Mouse (Mus musculus): ENCODE data around the gene 4933428G20Rik. TPM values are rescaled to one million over a fixed set of nuclear protein-coding genes. Genes with fewer than 3 reads are reported as not detected.

4933428G20Rik gene
- not detected in 2 replicates for total RNA-seq (2014; fragmentation: Nextera tagmentation)
- not detected in 2 replicates for total RNA-seq (2017)
- polyA plus RNA-seq (2012): not detected in 2 replicates

DNA sequence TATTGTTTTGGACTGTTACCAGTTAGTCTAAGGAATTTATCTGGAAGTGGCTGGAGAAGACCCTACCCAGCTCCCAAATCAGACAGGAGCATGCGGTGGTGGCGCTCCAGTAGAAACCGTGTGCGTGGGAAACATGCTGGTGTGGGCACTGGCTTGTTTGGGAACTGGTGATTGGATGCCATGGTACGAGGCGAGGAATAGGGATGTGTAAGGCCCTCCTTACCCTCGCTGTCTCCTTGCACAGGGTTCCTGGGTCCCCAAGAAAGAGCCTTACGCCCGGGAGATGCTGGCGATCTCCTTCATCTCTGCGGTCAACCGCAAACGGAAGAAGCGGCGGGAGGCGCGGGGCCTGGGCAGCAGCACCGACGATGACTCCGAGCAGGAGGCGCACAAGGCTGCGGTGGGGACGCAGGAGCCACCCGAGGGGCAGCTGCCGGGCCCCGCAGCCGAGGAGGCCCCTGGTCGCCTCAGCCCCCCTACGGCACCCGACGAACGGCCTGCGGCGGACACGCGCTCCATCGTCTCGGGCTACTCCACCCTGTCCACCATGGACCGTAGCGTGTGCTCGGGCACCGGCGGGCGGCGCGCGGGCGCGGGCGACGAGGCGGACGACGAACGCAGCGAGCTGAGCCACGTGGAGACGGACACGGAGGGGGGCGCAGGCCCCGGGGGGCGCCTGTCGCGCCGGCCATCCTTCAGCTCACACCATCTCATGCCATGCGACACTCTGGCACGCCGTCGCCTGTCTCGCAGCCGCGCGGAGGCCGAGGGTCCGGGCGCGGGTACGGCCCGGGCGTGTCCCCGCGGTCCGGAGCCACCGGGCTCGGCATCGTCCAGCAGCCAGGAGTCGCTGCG is at the start of gene 4933428G20Rik:
TSS of gene 4933428G20Rik (minus strand) at position 476 of the 855 bp plus-strand sequence.
- Histone ChIP-seq H3K4me3 (ENCODE audit: low read depth, low read length) (no peak within 1 kb of the TSS), H3K4me1 (ENCODE audit: insufficient read depth, low read depth, low read length) (no peaks in the 10 kb centered on the region), H3K27me3 (ENCODE audit: insufficient read depth, low read length) (no peaks in the 10 kb centered on the region; the same call in 1 of the 2 replicates), H3K9me3 (replicated peaks) (peaks cover 10% of the 10 kb centered on the region), H3K36me3 (replicated peaks) (peaks cover 47% of the 10 kb centered on the region)
- no peak for TF ChIP-seq CTCF (IDR thresholded peaks at IDR 0.05; ENCODE audit: low read depth, low read length)
- ATAC-seq (ENCODE audit: extremely low read depth, insufficient number of reproducible peaks, low FRiP score, poor library complexity, severe bottlenecking) (no peak), DNase-seq (ENCODE audit: low spot score) (no peak)

DNA sequence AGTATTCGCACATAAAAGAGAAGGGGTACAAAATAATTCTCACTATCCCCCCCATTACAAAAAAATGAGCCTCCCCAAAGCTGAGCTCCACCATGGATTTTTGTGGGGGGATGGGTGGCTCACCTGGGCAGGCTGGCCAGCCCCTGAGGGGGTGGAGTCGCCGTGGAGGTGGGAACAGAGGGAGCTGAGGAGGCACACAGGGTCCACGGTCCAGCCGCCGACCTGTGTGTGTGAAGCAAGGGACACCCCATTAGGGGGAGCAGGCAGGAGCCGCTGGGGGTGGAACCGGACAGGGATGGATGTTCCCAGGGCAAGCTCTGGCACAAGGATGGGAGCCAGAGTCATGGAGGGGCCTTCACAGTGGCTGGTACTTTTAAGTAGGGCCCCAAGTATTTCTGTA is 48.6 kb upstream of the 4933428G20Rik start:
- Histone ChIP-seq H3K27me3 (ENCODE audit: insufficient read depth, low read length) (peaks cover 88% of the 10 kb centered on the region), H3K9me3 (replicated peaks) (peaks cover 4% of the 10 kb centered on the region; the same call in 1 of the 2 replicates), H3K4me1 (ENCODE audit: insufficient read depth, low read depth, low read length) (peaks cover 8% of the 10 kb centered on the region; the same call in 1 of the 2 replicates), H3K4me3 (ENCODE audit: low read depth, low read length) (no peak overlapping the region), H3K36me3 (replicated peaks) (no peaks in the 10 kb centered on the region)
- ATAC-seq (ENCODE audit: extremely low read depth, insufficient number of reproducible peaks, low FRiP score, poor library complexity, severe bottlenecking) (no peak), DNase-seq (ENCODE audit: low spot score) (no peak)
- TF ChIP-seq GATA1 (IDR thresholded peaks at IDR 0.05; ENCODE audit: borderline replicate concordance, low read length) (no peak), TAL1 (conservative IDR thresholded peaks at IDR 0.05; ENCODE audit: low read depth, low read length) (no peak), GATA2 (IDR thresholded peaks at IDR 0.05; ENCODE audit: borderline replicate concordance, low read depth, low read length) (no peak), POLR2AphosphoS5 (IDR thresholded peaks at IDR 0.05; ENCODE audit: insufficient replicate concordance, low read depth, low read length) (no peak), CTCF (IDR thresholded peaks at IDR 0.05; ENCODE audit: low read depth, low read length) (no peak)

DNA sequence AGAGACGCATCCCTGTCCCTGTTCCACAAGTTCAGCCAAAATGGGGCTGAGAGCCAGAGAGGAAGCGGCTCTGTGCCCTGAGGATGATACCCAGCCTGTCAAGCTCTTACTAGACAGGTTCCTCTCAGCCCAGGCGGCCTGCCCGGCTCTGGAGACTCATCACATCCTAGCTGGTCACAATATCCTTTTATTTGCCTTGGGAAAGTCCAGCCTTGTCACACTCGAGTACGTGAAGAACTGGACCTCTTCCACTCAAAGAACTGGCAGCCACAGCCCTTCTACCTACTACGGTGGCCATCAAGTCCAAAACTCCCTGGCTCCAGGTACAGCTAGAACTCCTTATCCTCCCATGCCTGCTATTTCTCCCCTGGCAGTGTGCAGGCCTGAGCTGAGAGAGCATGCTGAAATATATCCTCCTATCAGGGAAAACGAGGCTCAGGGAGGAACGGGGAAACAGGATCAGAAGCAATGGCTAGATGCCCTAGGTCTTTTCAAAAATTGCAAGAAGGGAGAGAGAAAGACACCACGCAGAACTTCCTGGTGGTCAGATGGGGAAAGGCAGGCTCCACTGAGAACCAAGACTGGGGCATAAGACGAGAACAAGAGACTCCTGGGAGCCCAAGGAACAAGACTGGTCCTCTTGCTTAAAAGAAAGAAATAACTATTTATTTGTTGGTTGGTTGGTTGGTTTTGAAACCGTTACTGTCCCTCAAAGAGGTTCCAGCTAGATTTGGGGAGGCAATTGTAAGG is 48.0 kb upstream of the 4933428G20Rik start:
- Histone ChIP-seq H3K36me3 (replicated peaks) (no peaks in the 10 kb centered on the region), H3K27me3 (ENCODE audit: insufficient read depth, low read length) (peaks cover 94% of the 10 kb centered on the region), H3K4me1 (ENCODE audit: insufficient read depth, low read depth, low read length) (peaks cover 8% of the 10 kb centered on the region; the same call in 1 of the 2 replicates), H3K9me3 (replicated peaks) (peaks cover 4% of the 10 kb centered on the region; the same call in 1 of the 2 replicates), H3K4me3 (ENCODE audit: low read depth, low read length) (no peak overlapping the region)
- ATAC-seq (ENCODE audit: extremely low read depth, insufficient number of reproducible peaks, low FRiP score, poor library complexity, severe bottlenecking) (no peak), DNase-seq (ENCODE audit: low spot score) (no peak)
- TF ChIP-seq GATA1 (IDR thresholded peaks at IDR 0.05; ENCODE audit: borderline replicate concordance, low read length): no peak

DNA sequence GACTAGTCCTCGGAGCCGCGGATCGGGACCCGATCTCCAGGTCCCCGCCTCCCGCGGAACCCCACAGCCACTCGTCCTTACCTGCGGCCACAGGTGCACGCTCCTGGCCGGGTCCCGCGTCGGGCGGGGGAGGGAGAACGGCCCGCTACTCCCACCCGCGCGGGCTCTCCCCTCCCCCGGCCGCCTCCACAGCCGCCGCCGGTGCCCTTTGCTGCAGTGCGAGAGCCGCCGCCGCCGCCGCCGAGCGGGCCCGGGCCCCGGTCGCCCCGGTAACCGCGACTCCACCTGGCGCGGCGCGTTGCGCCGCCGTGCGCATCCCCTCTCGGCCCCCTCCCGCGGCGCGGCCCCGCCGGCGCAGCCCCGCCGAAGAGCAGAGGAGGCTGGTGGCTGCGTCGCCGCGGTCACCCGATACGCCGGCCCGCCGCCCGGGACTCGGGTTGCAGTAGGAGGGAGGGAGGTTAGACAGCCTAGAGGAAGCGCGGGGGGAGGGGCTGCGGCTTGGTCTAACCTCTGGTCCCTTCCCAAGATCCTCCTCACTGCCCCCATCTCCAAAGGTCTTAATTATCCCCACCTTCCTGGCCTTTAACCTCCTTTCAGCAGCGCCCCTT is 46.8 kb upstream of the 4933428G20Rik start:
- Histone ChIP-seq H3K9me3 (replicated peaks) (peaks cover 4% of the 10 kb centered on the region; the same call in 1 of the 2 replicates), H3K36me3 (replicated peaks) (no peaks in the 10 kb centered on the region), H3K4me1 (ENCODE audit: insufficient read depth, low read depth, low read length) (peaks cover 8% of the 10 kb centered on the region; the same call in 1 of the 2 replicates), H3K27me3 (ENCODE audit: insufficient read depth, low read length) (peaks cover 96% of the 10 kb centered on the region), H3K4me3 (ENCODE audit: low read depth, low read length) (peak overlapping the region; percentile 4; the same call in 1 of the 2 replicates)
- DNase-seq (ENCODE audit: low spot score) (no peak), ATAC-seq (ENCODE audit: extremely low read depth, insufficient number of reproducible peaks, low FRiP score, poor library complexity, severe bottlenecking) (no peak)
- no peak for TF ChIP-seq TAL1 (conservative IDR thresholded peaks at IDR 0.05; ENCODE audit: low read depth, low read length)
- no peak for TF ChIP-seq CTCF (IDR thresholded peaks at IDR 0.05; ENCODE audit: low read depth, low read length)
- no peak for TF ChIP-seq GATA2 (IDR thresholded peaks at IDR 0.05; ENCODE audit: borderline replicate concordance, low read depth, low read length)
- TF ChIP-seq POLR2AphosphoS5 (IDR thresholded peaks at IDR 0.05; ENCODE audit: insufficient replicate concordance, low read depth, low read length): no peak
- no peak for TF ChIP-seq GATA1 (IDR thresholded peaks at IDR 0.05; ENCODE audit: borderline replicate concordance, low read length)

DNA sequence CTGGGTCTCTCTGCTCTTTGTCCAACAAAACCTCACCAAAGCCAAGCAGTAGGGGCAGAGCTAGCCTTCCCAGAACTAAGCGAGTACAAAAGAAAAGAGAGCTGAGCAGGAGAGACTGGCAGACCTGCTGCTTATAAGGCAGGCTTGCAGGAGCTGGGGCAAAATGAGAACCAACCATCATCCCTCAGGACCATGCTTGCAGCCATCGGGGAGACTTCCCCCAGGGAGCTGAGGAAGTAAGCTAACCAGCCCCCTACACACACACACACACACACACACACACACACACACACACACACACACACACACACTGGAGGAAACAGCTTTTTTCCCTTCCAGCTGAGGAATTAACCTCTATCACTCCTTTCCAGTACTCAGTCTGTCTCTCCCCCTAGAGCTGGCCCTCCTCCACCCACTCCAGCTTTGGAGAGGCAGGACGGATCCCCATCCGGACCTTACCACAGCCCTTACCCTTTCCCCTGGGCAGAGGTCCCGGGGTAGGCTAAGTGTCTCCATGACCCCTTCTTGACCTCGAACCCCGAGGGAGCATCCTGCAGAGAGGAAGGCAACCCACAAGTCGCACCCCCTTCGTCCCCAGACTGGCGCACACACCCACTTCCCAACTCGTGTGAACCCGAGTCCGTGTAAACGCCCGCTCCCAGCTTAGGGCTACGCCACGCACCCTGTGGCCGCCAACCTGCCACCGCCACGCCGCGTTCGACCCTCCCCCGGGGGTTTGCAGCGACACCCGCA is 45.8 kb upstream of the 4933428G20Rik start:
- Histone ChIP-seq H3K4me3 (ENCODE audit: low read depth, low read length) (no peak overlapping the region; the same call in 1 of the 2 replicates), H3K36me3 (replicated peaks) (no peaks in the 10 kb centered on the region), H3K9me3 (replicated peaks) (peaks cover 4% of the 10 kb centered on the region; the same call in 1 of the 2 replicates), H3K27me3 (ENCODE audit: insufficient read depth, low read length) (peaks cover 93% of the 10 kb centered on the region), H3K4me1 (ENCODE audit: insufficient read depth, low read depth, low read length) (peaks cover 8% of the 10 kb centered on the region; the same call in 1 of the 2 replicates)
- ATAC-seq (ENCODE audit: extremely low read depth, insufficient number of reproducible peaks, low FRiP score, poor library complexity, severe bottlenecking): no peak
- TF ChIP-seq GATA2 (IDR thresholded peaks at IDR 0.05; ENCODE audit: borderline replicate concordance, low read depth, low read length) (no peak), TAL1 (conservative IDR thresholded peaks at IDR 0.05; ENCODE audit: low read depth, low read length) (no peak), CTCF (IDR thresholded peaks at IDR 0.05; ENCODE audit: low read depth, low read length) (no peak), GATA1 (IDR thresholded peaks at IDR 0.05; ENCODE audit: borderline replicate concordance, low read length) (no peak), POLR2AphosphoS5 (IDR thresholded peaks at IDR 0.05; ENCODE audit: insufficient replicate concordance, low read depth, low read length) (no peak)
- no peak for DNase-seq (ENCODE audit: low spot score)
